Mouse (Mus musculus) heart, embryonic 14.5 days (tissue): ENCODE data around the gene Ube2s. TPM values are rescaled to one million over a fixed set of nuclear protein-coding genes. Genes with fewer than 3 reads are reported as not detected.

Source experiments
- ATAC-seq: fragments of 200-750 bp; cut with Nextera tagmentation; 2 replicates; pipeline ENCODE4 v1.8.0; 2017; ENCODE audit warnings: low read depth, moderate TSS enrichment; ENCODE audit not compliant: insufficient number of reproducible peaks, insufficient read depth, low FRiP score
- H3K27ac ChIP-seq, 2 experiments: fragments of 200-500 bp in 1 of 2; fragments of 300-500 bp in 1 of 2; sonication (generic) in 1 of 2; replicated peaks in 1 of 2; 2 replicates each; pipeline ENCODE4 v1.5.1; 2012 to 2014; ENCODE audit warnings: low read depth in 2 of 2, low read length in 2 of 2, control low read depth in 1 of 2, mild to moderate bottlenecking in 1 of 2, mixed read lengths in 1 of 2; ENCODE audit not compliant: control insufficient read depth in 1 of 2, insufficient read depth in 1 of 2
- H3K27me3 ChIP-seq: fragments of 300-500 bp; sonication (generic); 2 replicates; pipeline ENCODE4 v1.6.1; 2014; ENCODE audit warnings: mild to moderate bottlenecking, low read length, control low read depth; ENCODE audit not compliant: control insufficient read depth, insufficient read depth
- H3K36me3 ChIP-seq: fragments of 300-500 bp; sonication (generic); 2 replicates; pipeline ENCODE4 v1.6.1; 2014; ENCODE audit warnings: mild to moderate bottlenecking, control low read depth, low read length, mixed read lengths; ENCODE audit not compliant: control insufficient read depth, insufficient read depth
- H3K4me1 ChIP-seq, 2 experiments: fragments of 200-500 bp in 1 of 2; fragments of 300-500 bp in 1 of 2; sonication (generic) in 1 of 2; 2 replicates each; pipeline ENCODE4 v1.6.1; 2012 to 2014; ENCODE audit warnings: low read length in 2 of 2, control low read depth in 1 of 2, mixed read lengths in 1 of 2; ENCODE audit not compliant: control insufficient read depth in 2 of 2, insufficient read depth in 2 of 2
- H3K4me2 ChIP-seq: fragments of 300-500 bp; sonication (generic); 2 replicates; pipeline ENCODE4 v1.6.1; 2014; ENCODE audit warnings: mild to moderate bottlenecking, low read length
- H3K4me3 ChIP-seq, 2 experiments: fragments of 200-500 bp in 1 of 2; fragments of 300-500 bp in 1 of 2; sonication (generic) in 1 of 2; 2 replicates each; pipeline ENCODE4 v1.5.1; 2012 to 2014; ENCODE audit warnings: low read length in 2 of 2, mild to moderate bottlenecking in 2 of 2, control low read depth in 1 of 2, low read depth in 1 of 2, moderate library complexity in 1 of 2; ENCODE audit not compliant: control insufficient read depth in 1 of 2, insufficient read depth in 1 of 2
- H3K9ac ChIP-seq: fragments of 300-500 bp; sonication (generic); 2 replicates; pipeline ENCODE4 v1.6.1; 2014; ENCODE audit warnings: mild to moderate bottlenecking, low read length
- H3K9me3 ChIP-seq: fragments of 300-500 bp; sonication (generic); 2 replicates; pipeline ENCODE4 v1.6.1; 2016; ENCODE audit warnings: low read length, control low read depth; ENCODE audit not compliant: control insufficient read depth
- WGBS: fragments of 180-500 bp; shearing (Covaris S2); extraction: QIAGEN DNeasy Blood & Tissue Kit; methylation state at CpG from one replicate; pipeline ENCODE4 v1.1.7; 2014; 5-methylcytosine and 5-hydroxymethylcytosine counted together
- polyA plus RNA-seq: library from polyadenylated mRNA; unstranded; fragments of >200 nt; fragmentation: Nextera tagmentation; extraction: Ambion mirVana; gene quantifications from 2 replicates; pipeline ENCODE4 v1.2.1, GENCODE M21; 2014

Ube2s gene
- polyA plus RNA-seq, 1 experiment from 2014 or later, result 408 TPM

- H3K4me3 ChIP-seq, result no peak overlapping the region
- H3K4me2 ChIP-seq, result no peak overlapping the region
- no peak overlapping the region for H3K9ac ChIP-seq
- ATAC-seq, result no peak
- no peak overlapping the region for H3K27ac ChIP-seq
- H3K9me3 ChIP-seq, result no peaks in the 10 kb centered on the region
- peaks cover 72% of the 10 kb centered on the region for H3K27me3 ChIP-seq
- 0% methylated on average over 1 of the region's 1 CpGs for WGBS
- peaks cover 2 to 6% of the 10 kb centered on the region in 2 experiments; a peak in 3 of 4 replicates for H3K4me1 ChIP-seq
- no peaks in the 10 kb centered on the region for H3K36me3 ChIP-seq
These were observed 25.2 kb upstream of the Ube2s start for GRCm38 (mm10) chr7:4837639-4838038.

- H3K27ac ChIP-seq, result no peak overlapping the region
These were observed 24.0 kb upstream of the Ube2s start for GRCm38 (mm10) chr7:4836351-4836792.

GRCm38 (mm10) chr7:4835631-4836327 is 23.4 kb upstream of the Ube2s start:
- Histone ChIP-seq H3K9me3 (no peaks in the 10 kb centered on the region), H3K4me2 (peak overlapping the region; percentile 84), H3K27ac (no peak overlapping the region), H3K4me3 (peak overlapping the region; percentile 49 to 52), H3K9ac (peak overlapping the region; percentile 8; the same call in 1 of the 2 replicates), H3K27me3 (peaks cover 72% of the 10 kb centered on the region), H3K4me1 (peaks cover 2 to 5% of the 10 kb centered on the region in 2 experiments; a peak in 2 of 4 replicates), H3K36me3 (no peaks in the 10 kb centered on the region)
- WGBS, result 4% methylated on average over 31 of the region's 34 CpGs
- ATAC-seq, result 0 out of 2 replicates have a peak, but pooled peaks have one; percentile 8

More at GRCm38 (mm10) chr7:4836351-4836792, 24.0 kb upstream of the Ube2s start:
- Histone ChIP-seq H3K36me3 (no peaks in the 10 kb centered on the region), H3K9ac (peak overlapping the region; percentile 48; the same call in 1 of the 2 replicates), H3K27me3 (peaks cover 69% of the 10 kb centered on the region), H3K9me3 (no peaks in the 10 kb centered on the region), H3K4me2 (peak overlapping the region; percentile 84), H3K4me3 (peak overlapping the region; percentile 49 to 52), H3K4me1 (peaks cover 2 to 5% of the 10 kb centered on the region in 2 experiments; a peak in 2 of 4 replicates)
- ATAC-seq, result peak; percentile 20; the same call in 1 of the 2 replicates
- under 1% methylated on average over 51 of the region's 51 CpGs for WGBS

DNA sequence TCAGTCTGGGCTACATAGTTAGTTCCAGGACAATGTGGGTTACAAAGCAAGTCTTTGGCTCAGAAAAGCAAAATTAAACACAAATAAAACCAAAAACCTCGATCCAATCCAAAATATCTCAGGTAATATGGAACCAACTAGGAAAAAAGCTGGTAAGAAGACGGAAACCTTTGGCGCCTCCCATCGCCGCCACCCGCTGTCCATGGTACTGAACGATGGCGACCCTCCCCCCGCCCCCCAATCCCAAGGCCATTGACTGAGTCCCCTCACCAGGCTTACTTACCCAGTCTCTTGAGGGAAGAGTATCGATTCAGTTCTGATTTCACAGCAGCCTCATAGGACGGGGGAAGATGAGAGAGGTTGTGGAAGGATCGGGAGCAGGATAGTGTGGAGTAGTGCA is 18.1 kb upstream of the Ube2s start:
- WGBS, result 1% methylated on average over 12 of the region's 12 CpGs
- ATAC-seq, result no peak
- Histone ChIP-seq H3K4me2 (no peak overlapping the region), H3K9me3 (no peaks in the 10 kb centered on the region), H3K36me3 (no peaks in the 10 kb centered on the region), H3K4me1 (no peaks in the 10 kb centered on the region), H3K27ac (no peak overlapping the region), H3K27me3 (peaks cover 53% of the 10 kb centered on the region), H3K4me3 (no peak overlapping the region), H3K9ac (no peak overlapping the region)

DNA sequence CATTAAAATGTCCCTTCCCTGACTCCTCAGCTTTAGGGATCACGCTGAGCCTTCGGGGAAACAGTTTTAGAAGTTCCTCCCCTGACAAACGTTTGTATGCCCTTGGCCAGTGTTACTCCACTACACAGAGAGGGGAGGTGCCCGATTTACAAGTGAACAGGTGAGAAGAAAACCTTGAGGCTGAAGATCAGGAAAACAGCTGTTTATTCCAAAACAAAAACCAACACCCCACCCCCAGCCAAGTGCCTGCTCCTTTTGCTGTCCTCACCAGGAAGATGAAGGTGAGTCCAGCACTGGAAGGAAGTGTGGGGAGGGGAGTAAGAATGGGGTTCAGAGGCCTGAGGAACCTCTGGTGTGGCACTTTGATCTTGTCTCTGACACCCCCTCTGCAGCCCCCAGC is 13.0 kb upstream of the Ube2s start:
- no peak for ATAC-seq
- Histone ChIP-seq H3K4me1 (peaks cover 10 to 11% of the 10 kb centered on the region in 2 experiments; a peak in 3 of 4 replicates), H3K9me3 (no peaks in the 10 kb centered on the region), H3K36me3 (no peaks in the 10 kb centered on the region), H3K9ac (no peak overlapping the region), H3K27ac (no peak overlapping the region), H3K4me2 (no peak overlapping the region), H3K27me3 (peaks cover 13% of the 10 kb centered on the region), H3K4me3 (no peak overlapping the region)
- WGBS, result 44% methylated on average over 4 of the region's 4 CpGs

DNA sequence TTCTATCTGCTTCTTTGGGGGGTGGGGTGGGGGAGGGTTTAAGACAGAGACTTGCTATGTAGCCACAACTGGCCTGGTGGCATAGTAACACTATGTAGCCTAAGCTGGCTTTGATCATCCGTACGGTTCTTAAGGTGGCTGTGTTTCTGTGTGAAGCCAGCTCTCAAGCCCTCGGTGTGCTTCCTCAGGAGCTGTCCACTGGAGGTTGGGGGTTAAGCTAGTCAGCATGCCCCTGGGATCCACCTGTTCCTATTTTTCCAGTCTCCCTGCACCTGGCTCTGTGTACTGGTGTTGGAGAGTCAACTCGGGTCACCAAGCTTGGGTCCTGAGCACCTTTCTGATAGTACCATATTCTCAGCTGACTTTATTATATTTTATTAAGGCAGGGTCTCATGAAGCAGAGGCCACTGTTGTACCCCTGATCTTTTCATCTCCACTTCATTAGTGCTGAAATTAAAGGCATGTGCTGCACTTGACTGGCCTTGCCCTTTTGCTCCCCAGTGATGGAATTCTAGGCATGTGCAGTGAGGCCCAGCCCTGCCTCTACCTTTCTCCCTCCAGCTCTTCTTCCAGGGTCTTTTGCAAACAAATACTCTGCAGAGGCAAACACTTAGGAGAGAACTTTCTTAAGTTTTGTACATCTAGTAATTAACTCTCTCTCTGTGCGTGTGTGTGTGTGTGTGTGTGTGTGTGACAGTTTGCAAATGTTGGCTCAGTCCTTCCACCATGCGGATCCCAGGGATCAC is 9.9 kb upstream of the Ube2s start:
- no peaks in the 10 kb centered on the region for H3K9me3 ChIP-seq
- H3K27ac ChIP-seq, result no peak overlapping the region
- no peak overlapping the region for H3K4me3 ChIP-seq
- no peaks in the 10 kb centered on the region for H3K36me3 ChIP-seq
- 58% methylated on average over 6 of the region's 6 CpGs for WGBS
- ATAC-seq, result no peak
- H3K4me2 ChIP-seq, result no peak overlapping the region
- H3K9ac ChIP-seq, result no peak overlapping the region
- peaks cover 3% of the 10 kb centered on the region; the same call in 1 of the 2 replicates for H3K27me3 ChIP-seq
- H3K4me1 ChIP-seq, result peaks cover 10 to 11% of the 10 kb centered on the region in 2 experiments; a peak in 3 of 4 replicates

GRCm38 (mm10) chr7:4821690-4822089 is 9.3 kb upstream of the Ube2s start:
- H3K9me3 ChIP-seq, result no peaks in the 10 kb centered on the region
- H3K36me3 ChIP-seq, result no peaks in the 10 kb centered on the region
- H3K27me3 ChIP-seq, result no peaks in the 10 kb centered on the region
- no peak overlapping the region for H3K4me2 ChIP-seq
- no peak overlapping the region for H3K4me3 ChIP-seq
- WGBS, result 88% methylated on average over 4 of the region's 4 CpGs
- ATAC-seq, result no peak
- H3K9ac ChIP-seq, result no peak overlapping the region
- no peak overlapping the region for H3K27ac ChIP-seq
- peaks cover 10 to 11% of the 10 kb centered on the region in 2 experiments; a peak in 3 of 4 replicates for H3K4me1 ChIP-seq
